Mouse (Mus musculus) midbrain, postnatal 0 days (tissue): ENCODE measurements around the gene Aqp9. TPM values are rescaled to one million over a fixed set of nuclear protein-coding genes. Genes with fewer than 3 reads are reported as not detected.
A peak's percentile ranks its signal among the peaks of the same experiment; 100 is the strongest.

Experiments
- ATAC-seq: fragments of 200-750 bp; cut with Nextera tagmentation; 2 replicates; pipeline ENCODE4 v1.8.0; 2017; ENCODE audit warnings: moderate number of reproducible peaks, mild to moderate bottlenecking, moderate TSS enrichment, moderate library complexity; ENCODE audit not compliant: low FRiP score
- DNase-seq: peaks from one replicate; pipeline ENCODE4 v3.0.0-alpha.2; 2015; ENCODE audit warnings: low spot score
- H3K27ac ChIP-seq: fragments of 300-500 bp; sonication (generic); 2 replicates; pipeline ENCODE4 v1.5.1; 2014; ENCODE audit warnings: low read depth, mild to moderate bottlenecking, low read length, mixed read lengths
- H3K27me3 ChIP-seq: fragments of 300-500 bp; sonication (generic); 2 replicates; pipeline ENCODE4 v1.6.1; 2014; ENCODE audit warnings: low read length, control low read depth, mixed read lengths; ENCODE audit not compliant: insufficient read depth
- H3K36me3 ChIP-seq: fragments of 300-500 bp; sonication (generic); 2 replicates; pipeline ENCODE4 v1.6.1; 2014; ENCODE audit warnings: low read length, control low read depth, mixed read lengths; ENCODE audit not compliant: insufficient read depth
- H3K4me1 ChIP-seq: fragments of 300-500 bp; sonication (generic); 2 replicates; pipeline ENCODE4 v1.6.1; 2014; ENCODE audit warnings: mild to moderate bottlenecking, control low read depth, antibody characterized with exemption, low read length, mixed read lengths; ENCODE audit not compliant: insufficient read depth
- H3K4me2 ChIP-seq: fragments of 300-500 bp; sonication (generic); 2 replicates; pipeline ENCODE4 v1.6.1; 2014; ENCODE audit warnings: low read depth, mild to moderate bottlenecking, low read length, mixed read lengths; ENCODE audit not compliant: poor library complexity, severe bottlenecking
- H3K4me3 ChIP-seq: fragments of 300-500 bp; sonication (generic); 2 replicates; pipeline ENCODE4 v1.5.1; 2014; ENCODE audit warnings: low read depth, mild to moderate bottlenecking, low read length, moderate library complexity
- H3K9ac ChIP-seq: fragments of 300-500 bp; sonication (generic); replicated peaks from 2 replicates; pipeline ENCODE4 v1.6.1; 2014; ENCODE audit warnings: mild to moderate bottlenecking, low read length, moderate library complexity, mixed read lengths; ENCODE audit not compliant: poor library complexity, severe bottlenecking
- H3K9me3 ChIP-seq: fragments of 300-500 bp; sonication (generic); 2 replicates; pipeline ENCODE4 v1.6.1; 2016; ENCODE audit warnings: low read length, control low read depth
- CTCF ChIP-seq: IDR thresholded peaks from 2 replicates; pipeline ENCODE4 v1.5.1; 2016; ENCODE audit warnings: antibody characterized with exemption, mild to moderate bottlenecking
- WGBS: fragments of 180-500 bp; shearing (Covaris S2); extraction: QIAGEN DNeasy Blood & Tissue Kit; methylation state at CpG from one replicate; pipeline ENCODE4 v1.1.7; 2014; 5-methylcytosine and 5-hydroxymethylcytosine counted together
- polyA plus RNA-seq: library from polyadenylated mRNA; unstranded; fragments of >200 nt; fragmentation: Nextera tagmentation; extraction: Ambion mirVana; gene quantifications from 2 replicates; pipeline ENCODE4 v1.2.1, GENCODE M21; 2015
- total RNA-seq: library from RNA; depleted of rRNA; stranded (reverse); fragments of >200 nt; gene quantifications from 2 replicates; pipeline ENCODE4 v1.2.3, GENCODE M21; 2014; rRNA removed

Aqp9 gene
- total and polyA plus RNA-seq, 2 experiments from 2014 or later: 2.3 to 6.4 TPM

GRCm38 (mm10) chr9:71065343-71065875 is 103.1 kb downstream of the Aqp9 start:
- Histone ChIP-seq H3K27me3 (no peaks in the 10 kb centered on the region), H3K9me3 (no peaks in the 10 kb centered on the region), H3K36me3 (no peaks in the 10 kb centered on the region), H3K4me2 (no peak overlapping the region), H3K4me3 (no peak overlapping the region), H3K4me1 (peaks cover 3% of the 10 kb centered on the region; the same call in 1 of the 2 replicates), H3K9ac (no peak overlapping the region), H3K27ac (no peak overlapping the region)
- no peak for TF ChIP-seq CTCF
- 41% methylated on average over 6 of the region's 6 CpGs for WGBS
- ATAC-seq (no peak), DNase-seq (peak; percentile 50)

- Histone ChIP-seq H3K9ac (no peak overlapping the region), H3K9me3 (no peaks in the 10 kb centered on the region), H3K27me3 (no peaks in the 10 kb centered on the region), H3K4me2 (no peak overlapping the region), H3K4me3 (no peak overlapping the region), H3K4me1 (peaks cover 3% of the 10 kb centered on the region; the same call in 1 of the 2 replicates), H3K27ac (no peak overlapping the region), H3K36me3 (no peaks in the 10 kb centered on the region)
- DNase-seq (no peak), ATAC-seq (no peak)
- WGBS: 59% methylated on average over 8 of the region's 8 CpGs
- TF ChIP-seq CTCF: no peak
These were observed 104.1 kb downstream of the Aqp9 start for GRCm38 (mm10) chr9:71064291-71064840.

- no peak overlapping the region for H3K27ac ChIP-seq
- no peak overlapping the region for H3K9ac ChIP-seq
- no peak overlapping the region for H3K4me3 ChIP-seq
- ATAC-seq: no peak
- H3K36me3 ChIP-seq: no peaks in the 10 kb centered on the region
- TF ChIP-seq CTCF: peak; percentile 17; the same call in 1 of the 2 replicates
- H3K9me3 ChIP-seq: no peaks in the 10 kb centered on the region
- DNase-seq: no peak
- H3K27me3 ChIP-seq: no peaks in the 10 kb centered on the region
- peaks cover 3% of the 10 kb centered on the region; the same call in 1 of the 2 replicates for H3K4me1 ChIP-seq
- no peak overlapping the region for H3K4me2 ChIP-seq
These were observed 104.9 kb downstream of the Aqp9 start for GRCm38 (mm10) chr9:71063551-71063950.

- no peak for ATAC-seq
- H3K27ac ChIP-seq: no peak overlapping the region
- H3K4me3 ChIP-seq: no peak overlapping the region
- DNase-seq: no peak
- no peak for TF ChIP-seq CTCF
- H3K36me3 ChIP-seq: no peaks in the 10 kb centered on the region
- no peak overlapping the region for H3K4me2 ChIP-seq
- no peaks in the 10 kb centered on the region for H3K9me3 ChIP-seq
- H3K27me3 ChIP-seq: no peaks in the 10 kb centered on the region
- no peak overlapping the region for H3K9ac ChIP-seq
- 94% methylated on average over 4 of the region's 4 CpGs for WGBS
- H3K4me1 ChIP-seq: peaks cover 3% of the 10 kb centered on the region; the same call in 1 of the 2 replicates
These were observed 105.5 kb downstream of the Aqp9 start for GRCm38 (mm10) chr9:71062976-71063375.

- no peak overlapping the region for H3K27ac ChIP-seq
- DNase-seq (peak; percentile 62), ATAC-seq (no peak; the same call in 1 of the 2 replicates)
- no peak overlapping the region for H3K4me2 ChIP-seq
- TF ChIP-seq CTCF: no peak
- H3K4me3 ChIP-seq: no peak overlapping the region
- no peaks in the 10 kb centered on the region for H3K9me3 ChIP-seq
- no peaks in the 10 kb centered on the region for H3K27me3 ChIP-seq
- H3K36me3 ChIP-seq: no peaks in the 10 kb centered on the region
- peaks cover 3% of the 10 kb centered on the region; the same call in 1 of the 2 replicates for H3K4me1 ChIP-seq
- no peak overlapping the region for H3K9ac ChIP-seq
These were observed 106.2 kb downstream of the Aqp9 start for GRCm38 (mm10) chr9:71062301-71062700.

Other genes starting within 250 kb of the Aqp9 start
- gene Lipc, start 216.5 kb downstream of the Aqp9 start, total RNA-seq: not detected in 2 replicates
- gene Lipc, start 216.5 kb downstream of the Aqp9 start, polyA plus RNA-seq: 0.18 TPM in 1 of 2 replicates, not detected in the other
- gene Aldh1a2, start 47.1 kb upstream of the Aqp9 start, total RNA-seq: 19.9 and 33.7 TPM in 2 replicates
- 27.3 and 28.5 TPM in 2 replicates for gene Aldh1a2, start 47.1 kb upstream of the Aqp9 start, polyA plus RNA-seq